Mouse (Mus musculus) cerebellum, adult 8-10 months (tissue): ENCODE data around the gene Slfn2.

Experiments used
- DNase-seq: peaks from one replicate; pipeline ENCODE4 v3.0.0; 2022

Gene Slfn2

GRCm38 (mm10) chr11:83077714-83078422 lies 13.0 kb downstream of the Slfn2 start:
- DNase-seq, result no peak

DNA sequence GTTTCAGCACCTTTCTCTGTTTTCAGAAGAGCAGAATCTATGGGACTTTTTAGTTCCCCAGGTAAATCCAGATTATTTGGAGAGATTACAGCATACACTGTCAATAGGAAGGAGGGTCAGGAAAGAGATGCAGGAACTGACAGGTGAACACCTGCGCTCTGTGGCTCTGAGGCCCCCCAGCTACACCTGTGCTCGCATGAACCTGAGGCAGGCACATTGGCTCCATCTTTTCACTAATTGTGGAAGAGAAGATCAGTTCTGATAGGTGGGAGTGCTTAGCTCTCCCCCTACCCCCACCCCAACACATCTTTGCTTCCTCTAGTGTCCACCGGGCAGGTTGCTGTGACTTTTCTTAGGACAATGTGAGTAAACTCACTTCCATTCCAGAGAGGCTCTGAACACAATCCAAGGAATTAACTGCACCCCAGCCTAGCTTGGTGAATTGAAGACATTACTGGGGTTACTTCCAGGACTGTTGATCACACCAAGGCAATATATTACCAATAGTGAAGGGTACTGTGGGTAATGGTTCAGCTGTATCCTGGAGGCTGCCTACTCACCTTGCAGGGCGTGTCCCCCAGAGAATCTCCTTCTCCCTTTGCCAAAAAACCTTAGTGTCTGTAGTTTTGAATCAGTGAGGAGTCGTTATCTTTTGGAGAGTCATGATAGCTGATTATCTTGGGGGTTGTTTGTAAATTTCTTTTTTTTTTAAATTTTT lies 13.7 kb downstream of the Slfn2 start:
- no peak for DNase-seq

DNA sequence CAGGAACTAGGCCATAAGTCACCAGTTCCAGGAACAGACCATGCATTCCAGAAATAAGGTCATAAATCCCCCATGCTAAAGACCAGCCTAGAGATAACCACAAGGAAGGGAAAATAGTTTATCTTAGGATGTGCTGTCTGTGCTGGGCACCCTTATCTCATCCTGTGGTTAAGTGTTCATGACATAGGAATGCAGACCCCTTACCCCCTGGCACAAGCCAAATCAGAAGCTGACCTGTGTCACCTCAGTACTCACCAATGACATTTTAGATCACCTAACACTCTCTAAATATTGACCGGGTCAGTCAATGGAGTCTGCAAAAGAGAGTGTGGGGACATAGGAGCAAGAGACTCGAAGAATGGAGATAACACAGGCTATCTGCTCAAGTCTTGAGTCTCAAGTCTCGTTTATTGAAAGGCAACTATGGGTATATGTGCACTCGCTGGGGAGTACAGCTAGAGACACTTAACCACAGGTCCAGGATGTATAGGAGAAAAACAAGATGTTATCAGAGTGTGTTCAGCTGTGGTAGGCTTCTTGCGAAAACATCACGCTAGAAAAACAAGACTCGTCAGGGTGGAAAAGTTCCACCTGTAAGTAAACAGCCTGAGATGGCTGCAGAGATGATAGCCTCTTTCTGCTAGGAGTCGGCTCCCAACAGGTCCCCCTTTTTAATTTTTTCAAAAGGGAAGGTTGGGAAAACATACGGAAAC lies 14.7 kb downstream of the Slfn2 start:
- DNase-seq, result no peak

DNA sequence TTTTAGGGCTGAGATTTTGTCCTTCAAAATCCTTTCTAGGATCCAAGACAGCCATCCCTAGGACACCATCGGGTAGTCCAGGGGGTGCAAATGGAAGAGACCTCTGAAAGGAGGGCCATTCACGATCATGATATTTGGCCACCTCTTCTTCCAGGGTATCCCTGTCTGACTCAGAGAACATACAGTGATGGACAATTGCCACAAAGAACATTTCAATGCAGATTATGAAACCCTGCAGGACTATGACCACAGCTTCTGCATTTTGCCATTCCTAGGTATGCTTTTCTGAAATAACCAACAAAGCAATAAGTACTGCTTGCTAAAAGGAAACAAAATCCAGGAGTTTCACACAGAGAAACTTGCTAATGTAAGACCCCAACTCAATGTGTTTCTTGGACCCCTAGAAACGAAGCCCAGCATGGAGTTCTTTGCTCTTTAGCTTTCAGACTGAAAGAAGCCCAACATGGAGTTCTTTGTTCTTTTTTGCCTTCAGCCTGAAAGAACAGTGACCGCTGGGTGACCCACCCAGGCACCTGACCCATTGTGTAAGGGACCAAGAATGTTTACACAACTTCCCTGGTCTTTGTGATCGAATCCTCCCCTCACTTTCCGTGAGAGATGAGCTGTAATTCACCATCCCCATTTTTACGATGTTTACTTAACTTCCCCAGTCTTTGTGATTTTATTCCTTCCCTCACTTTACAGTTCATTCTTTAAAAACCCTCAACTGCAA lies 18.0 kb downstream of the Slfn2 start:
- DNase-seq, result no peak

- DNase-seq, result no peak
Observed at GRCm38 (mm10) chr11:83084161-83084560, 19.2 kb downstream of the Slfn2 start.

GRCm38 (mm10) chr11:83084761-83085160 lies 19.8 kb downstream of the Slfn2 start:
- no peak for DNase-seq

DNA sequence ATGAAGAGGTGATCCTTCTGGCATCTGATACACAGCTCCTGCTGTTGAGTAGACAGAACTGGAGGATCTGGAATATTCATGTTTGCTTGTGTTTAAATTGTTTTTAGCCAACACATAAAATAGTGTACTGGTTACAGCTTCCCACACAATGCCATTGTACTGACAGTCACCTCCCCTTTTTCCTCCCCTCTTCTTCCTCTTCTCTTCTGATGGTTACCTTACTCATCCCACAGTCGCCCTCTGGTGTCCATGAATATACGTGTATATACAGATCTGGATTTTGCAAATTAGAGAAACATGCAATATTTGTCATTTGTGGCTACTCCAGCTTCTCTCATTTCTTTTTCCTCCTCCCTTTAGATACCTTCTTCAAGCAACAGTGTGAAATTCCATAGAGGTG lies 50.2 kb downstream of the Slfn2 start:
- DNase-seq, result no peak

DNA sequence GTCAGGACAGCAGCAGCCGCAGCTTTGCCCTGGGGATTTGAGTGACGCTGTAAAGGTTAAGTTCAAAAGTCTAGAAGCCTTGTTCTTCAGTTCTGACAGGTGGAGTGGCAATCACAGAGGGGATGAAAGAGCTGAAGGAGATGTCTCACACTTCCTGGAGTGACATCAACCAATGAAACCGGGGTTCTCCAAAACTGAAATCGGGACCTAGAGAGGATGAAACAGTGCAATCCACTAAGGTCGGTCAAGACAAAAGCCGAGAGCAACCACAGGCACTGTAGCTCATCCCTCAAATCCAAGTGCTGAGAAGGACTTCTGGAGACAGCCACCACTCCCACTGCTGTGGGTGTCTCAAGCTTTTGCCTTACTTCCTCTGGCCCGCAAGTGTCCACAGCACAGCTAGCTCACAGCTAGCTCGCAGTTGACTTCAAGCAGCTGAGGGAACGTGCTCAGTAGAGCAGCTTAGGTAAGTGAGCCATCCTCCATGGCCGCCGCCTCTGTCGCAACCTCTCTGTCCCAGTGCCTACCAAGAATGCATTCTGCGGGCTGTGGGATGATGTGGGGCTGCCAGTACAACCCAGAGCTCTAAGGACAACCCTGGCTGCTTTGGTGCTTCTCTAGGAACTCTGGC lies 51.8 kb downstream of the Slfn2 start, which contains the start of gene Slfn1:
Gene Slfn1, plus strand, starts transcription at position 253 of the 631 bp plus-strand sequence.
- no peak for DNase-seq

DNA sequence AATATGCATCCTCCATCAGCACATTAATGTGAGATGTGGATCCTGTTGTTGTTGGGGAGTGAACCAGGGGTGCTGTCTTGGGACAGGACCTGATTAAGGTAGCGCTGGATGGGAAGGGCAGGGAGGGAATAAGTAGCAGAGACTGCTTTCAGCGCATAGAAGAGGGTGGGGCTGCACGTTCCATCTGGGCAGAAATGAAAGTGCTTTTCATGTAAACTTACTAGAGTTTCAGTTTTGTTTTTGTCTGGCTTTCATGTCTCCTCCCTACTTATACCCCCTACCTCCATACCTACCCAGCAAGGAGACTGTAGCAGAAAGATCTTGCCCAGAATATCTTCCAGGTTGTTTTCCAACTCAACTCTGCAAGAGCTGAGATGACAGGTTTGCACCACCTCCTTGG lies 53.1 kb downstream of the Slfn2 start:
- DNase-seq, result no peak
